Mouse (Mus musculus): ENCODE results near the gene Med11. TPM values are rescaled to one million over a fixed set of nuclear protein-coding genes. Genes with fewer than 3 reads are reported as not detected.
"Not testable (repeated sequence)": the region's sequence is repeated elsewhere in the genome, so short reads cannot be mapped to it uniquely, and the experiment has no call there.

The Med11 gene
- polyA plus RNA-seq (2016; fragmentation: Nextera tagmentation; extraction: Ambion mirVana), result 48.4 and 51.5 TPM in 2 replicates

- Histone ChIP-seq H3K27me3 (ENCODE audit: low read depth, poor library complexity, severe bottlenecking) (no peaks in the 10 kb centered on the region), H3K4me1 (peaks cover 21% of the 10 kb centered on the region), H3K36me3 (peaks cover 17% of the 10 kb centered on the region), H3K4me3 (peak within 1 kb of the TSS; percentile 82), H3K9me3 (replicated peaks) (no peaks in the 10 kb centered on the region), H3K27ac (peak within 1 kb of the TSS; percentile 96)
- peak; percentile 94 for DNase-seq (ENCODE audit: low spot score)
- WGBS, result under 1% methylated on average over 46 of the region's 46 CpGs
Measured at GRCm38 (mm10) chr11:70451797-70452498, at the start of gene Med11. TSS of gene Med11 (plus strand) at chr11:70451919.

GRCm38 (mm10) chr11:70403598-70403997 is 48.1 kb upstream of the Med11 start:
- no peak for DNase-seq (ENCODE audit: low spot score)
- Histone ChIP-seq H3K27ac (no peak overlapping the region), H3K36me3 (peaks cover 92% of the 10 kb centered on the region), H3K27me3 (ENCODE audit: low read depth, poor library complexity, severe bottlenecking) (no peaks in the 10 kb centered on the region), H3K4me3 (no peak overlapping the region), H3K4me1 (peaks cover 8% of the 10 kb centered on the region), H3K9me3 (replicated peaks) (no peaks in the 10 kb centered on the region)
- WGBS, result 91% methylated on average over 2 of the region's 2 CpGs

GRCm38 (mm10) chr11:70409594-70410296 is 42.0 kb upstream of the Med11 start, which contains the start of gene Pelp1:
TSS of gene Pelp1 (minus strand) at chr11:70410031.
- peak; percentile 98 for DNase-seq (ENCODE audit: low spot score)
- Histone ChIP-seq H3K4me1 (peaks cover 22% of the 10 kb centered on the region), H3K4me3 (peak within 1 kb of the TSS; percentile 99), H3K27ac (peak within 1 kb of the TSS; percentile 96), H3K9me3 (replicated peaks) (no peaks in the 10 kb centered on the region), H3K36me3 (peaks cover 30% of the 10 kb centered on the region), H3K27me3 (ENCODE audit: low read depth, poor library complexity, severe bottlenecking) (no peaks in the 10 kb centered on the region)
- under 1% methylated on average over 59 of the region's 59 CpGs for WGBS

GRCm38 (mm10) chr11:70410297-70410643 is 41.4 kb upstream of the Med11 start:
- peak overlapping the region; percentile 96 for H3K27ac ChIP-seq
- H3K9me3 ChIP-seq (replicated peaks), result no peaks in the 10 kb centered on the region
- H3K27me3 ChIP-seq (ENCODE audit: low read depth, poor library complexity, severe bottlenecking), result no peaks in the 10 kb centered on the region
- no peak for DNase-seq (ENCODE audit: low spot score)
- H3K36me3 ChIP-seq, result peaks cover 25% of the 10 kb centered on the region
- 61% methylated on average over 6 of the region's 6 CpGs for WGBS
- peaks cover 22% of the 10 kb centered on the region for H3K4me1 ChIP-seq
- H3K4me3 ChIP-seq, result peak overlapping the region; percentile 99

GRCm38 (mm10) chr11:70412591-70412990 is 39.1 kb upstream of the Med11 start:
- no peak overlapping the region for H3K4me3 ChIP-seq
- no peak for DNase-seq (ENCODE audit: low spot score)
- no peaks in the 10 kb centered on the region for H3K27me3 ChIP-seq (ENCODE audit: low read depth, poor library complexity, severe bottlenecking)
- peaks cover 4% of the 10 kb centered on the region for H3K36me3 ChIP-seq
- H3K27ac ChIP-seq, result no peak overlapping the region
- no peaks in the 10 kb centered on the region for H3K9me3 ChIP-seq (replicated peaks)
- WGBS, result 78% methylated on average over 5 of the region's 5 CpGs
- H3K4me1 ChIP-seq, result peaks cover 22% of the 10 kb centered on the region

GRCm38 (mm10) chr11:70413961-70414360 is 37.8 kb upstream of the Med11 start:
- 9% methylated on average over 3 of the region's 3 CpGs for WGBS
- peak; percentile 82 for DNase-seq (ENCODE audit: low spot score)
- Histone ChIP-seq H3K27ac (no peak overlapping the region), H3K36me3 (no peaks in the 10 kb centered on the region), H3K4me1 (peaks cover 11% of the 10 kb centered on the region), H3K27me3 (ENCODE audit: low read depth, poor library complexity, severe bottlenecking) (no peaks in the 10 kb centered on the region), H3K9me3 (replicated peaks) (no peaks in the 10 kb centered on the region), H3K4me3 (no peak overlapping the region)

GRCm38 (mm10) chr11:70418199-70418598 is 33.5 kb upstream of the Med11 start:
- Histone ChIP-seq H3K4me3 (no peak overlapping the region), H3K4me1 (no peaks in the 10 kb centered on the region), H3K9me3 (replicated peaks) (no peaks in the 10 kb centered on the region), H3K27me3 (ENCODE audit: low read depth, poor library complexity, severe bottlenecking) (no peaks in the 10 kb centered on the region), H3K27ac (no peak overlapping the region), H3K36me3 (no peaks in the 10 kb centered on the region)
- WGBS, result 65% methylated on average over 4 of the region's 4 CpGs
- no peak for DNase-seq (ENCODE audit: low spot score)

GRCm38 (mm10) chr11:70419486-70419885 is 32.2 kb upstream of the Med11 start:
- H3K4me1 ChIP-seq, result no peaks in the 10 kb centered on the region
- 66% methylated on average over 5 of the region's 5 CpGs for WGBS
- no peaks in the 10 kb centered on the region for H3K27me3 ChIP-seq (ENCODE audit: low read depth, poor library complexity, severe bottlenecking)
- no peaks in the 10 kb centered on the region for H3K36me3 ChIP-seq
- H3K9me3 ChIP-seq (replicated peaks), result no peaks in the 10 kb centered on the region
- no peak for DNase-seq (ENCODE audit: low spot score)
- no peak overlapping the region for H3K4me3 ChIP-seq
- no peak overlapping the region for H3K27ac ChIP-seq

GRCm38 (mm10) chr11:70426598-70426997 is 25.1 kb upstream of the Med11 start:
- H3K27me3 ChIP-seq (ENCODE audit: low read depth, poor library complexity, severe bottlenecking); H3K4me1 ChIP-seq; DNase-seq (ENCODE audit: low spot score); H3K36me3 ChIP-seq; H3K4me3 ChIP-seq; H3K9me3 ChIP-seq (replicated peaks); H3K27ac ChIP-seq: not testable (repeated sequence)
- WGBS, result 83% methylated on average over 6 of the region's 6 CpGs

- Histone ChIP-seq H3K27me3 (ENCODE audit: low read depth, poor library complexity, severe bottlenecking) (no peaks in the 10 kb centered on the region), H3K4me1 (peaks cover 37% of the 10 kb centered on the region), H3K36me3 (peaks cover 15% of the 10 kb centered on the region), H3K4me3 (peak overlapping the region; percentile 76), H3K27ac (peak overlapping the region; percentile 91), H3K9me3 (replicated peaks) (no peaks in the 10 kb centered on the region)
- DNase-seq (ENCODE audit: low spot score), result no peak
- 35% methylated on average over 5 of the region's 5 CpGs for WGBS
Measured at GRCm38 (mm10) chr11:70431574-70431973, 20.1 kb upstream of the Med11 start.

- H3K27me3 ChIP-seq (ENCODE audit: low read depth, poor library complexity, severe bottlenecking), result no peaks in the 10 kb centered on the region
- peak within 1 kb of the TSS; percentile 91 for H3K27ac ChIP-seq
- peaks cover 37% of the 10 kb centered on the region for H3K4me1 ChIP-seq
- DNase-seq (ENCODE audit: low spot score), result peak; percentile 100
- H3K9me3 ChIP-seq (replicated peaks), result no peaks in the 10 kb centered on the region
- H3K4me3 ChIP-seq, result peak within 1 kb of the TSS; percentile 76
- peaks cover 22% of the 10 kb centered on the region for H3K36me3 ChIP-seq
- 1% methylated on average over 75 of the region's 75 CpGs for WGBS
Measured at GRCm38 (mm10) chr11:70432048-70432894, 19.4 kb upstream of the Med11 start, which contains the start of gene Arrb2. TSS of gene Arrb2 (plus strand) at chr11:70432635.

GRCm38 (mm10) chr11:70432895-70433568 is 18.7 kb upstream of the Med11 start:
- Histone ChIP-seq H3K4me1 (peaks cover 37% of the 10 kb centered on the region), H3K9me3 (replicated peaks) (no peaks in the 10 kb centered on the region), H3K27ac (peak overlapping the region; percentile 91), H3K36me3 (peaks cover 30% of the 10 kb centered on the region), H3K4me3 (peak overlapping the region; percentile 76), H3K27me3 (ENCODE audit: low read depth, poor library complexity, severe bottlenecking) (no peaks in the 10 kb centered on the region)
- 13% methylated on average over 15 of the region's 15 CpGs for WGBS
- DNase-seq (ENCODE audit: low spot score), result no peak
